Mouse (Mus musculus): ENCODE data around the gene Snrnp25. TPM values are rescaled to one million over a fixed set of nuclear protein-coding genes. Genes with fewer than 3 reads are reported as not detected.

Gene Snrnp25
- polyA plus RNA-seq, 1 experiment from 2014 or later, result 51.8 TPM

DNA sequence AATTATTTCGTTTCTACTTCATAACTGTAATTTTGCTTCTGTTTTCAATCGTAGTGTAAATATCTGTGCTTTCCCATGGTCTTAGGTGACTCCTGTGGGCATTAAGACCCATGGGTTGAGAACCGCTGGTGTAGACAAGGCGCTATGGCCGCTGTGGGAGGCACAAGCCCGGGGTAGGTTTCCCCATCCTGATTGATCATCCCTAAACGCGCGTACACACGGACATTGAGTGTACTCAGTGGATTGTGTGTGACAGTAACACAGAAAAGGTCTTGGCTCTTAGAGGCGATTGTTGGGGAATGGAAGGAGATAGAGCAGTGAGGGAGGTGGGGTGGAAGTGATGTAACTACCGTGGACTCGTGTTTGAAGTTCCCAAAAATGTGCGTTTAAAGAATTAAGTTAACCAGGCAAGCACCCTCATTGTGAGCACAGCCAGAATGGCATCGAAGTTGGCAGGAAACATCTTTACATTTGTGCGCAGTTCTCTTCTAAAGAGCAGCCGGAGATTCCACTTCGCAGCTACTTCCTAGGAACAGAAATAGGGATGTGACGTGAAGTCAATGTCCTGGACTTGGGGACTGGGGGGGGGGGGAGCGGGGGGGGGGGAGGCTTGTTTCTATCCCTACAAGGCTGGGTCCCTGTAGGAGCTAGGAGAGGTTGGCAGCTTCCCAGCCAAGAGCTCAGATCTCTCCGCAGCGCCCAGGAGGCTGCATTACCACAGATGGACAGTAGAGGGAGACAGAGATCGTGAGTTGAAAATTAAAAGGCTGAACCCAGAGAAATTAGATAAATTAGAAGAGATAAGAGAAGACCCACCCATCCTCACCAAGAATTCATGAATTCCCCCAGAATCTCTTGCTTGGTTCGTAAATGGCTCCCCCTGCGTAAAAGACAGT is 23.0 kb upstream of the Snrnp25 start:
- Histone ChIP-seq H3K4me1 (0 out of 2 replicates have a peak, but pooled peaks cover 7% of the 10 kb centered on the region), H3K4me3 (no peak overlapping the region), H3K4me2 (replicated peaks) (0 out of 2 replicates have a peak overlapping the region, but pooled peaks have one; percentile 17), H3K27me3 (no peaks in the 10 kb centered on the region; the same call in 1 of the 2 replicates), H3K9ac (replicated peaks) (no peak overlapping the region), H3K27ac (replicated peaks) (0 out of 2 replicates have a peak overlapping the region, but pooled peaks have one; percentile 11), H3K9me3 (no peaks in the 10 kb centered on the region), H3K36me3 (no peaks in the 10 kb centered on the region)
- peak; percentile 87 for ATAC-seq (replicated peaks)
- WGBS, result 49% methylated on average over 23 of the region's 25 CpGs

DNA sequence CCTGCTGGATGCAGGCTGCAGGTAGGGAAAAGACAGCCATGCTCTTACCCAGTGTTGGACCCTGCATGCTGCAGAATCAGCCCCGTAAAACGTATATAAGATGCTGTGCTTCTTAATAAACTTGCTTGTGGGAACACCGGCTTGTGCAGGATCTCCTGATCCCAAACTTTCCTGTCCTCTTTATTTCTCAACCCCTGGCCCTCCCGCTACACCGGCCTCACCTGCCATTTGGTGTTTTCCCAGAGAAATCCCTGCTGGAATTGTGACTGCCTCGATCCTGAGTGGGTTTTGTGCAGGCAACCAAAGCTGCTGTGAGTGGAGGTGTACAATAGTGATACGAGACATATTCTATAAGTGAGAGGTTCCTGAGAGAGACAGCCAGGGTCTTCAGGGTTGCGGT is 20.7 kb upstream of the Snrnp25 start:
- H3K27ac ChIP-seq (replicated peaks), result no peak overlapping the region
- no peak overlapping the region for H3K4me2 ChIP-seq (replicated peaks)

DNA sequence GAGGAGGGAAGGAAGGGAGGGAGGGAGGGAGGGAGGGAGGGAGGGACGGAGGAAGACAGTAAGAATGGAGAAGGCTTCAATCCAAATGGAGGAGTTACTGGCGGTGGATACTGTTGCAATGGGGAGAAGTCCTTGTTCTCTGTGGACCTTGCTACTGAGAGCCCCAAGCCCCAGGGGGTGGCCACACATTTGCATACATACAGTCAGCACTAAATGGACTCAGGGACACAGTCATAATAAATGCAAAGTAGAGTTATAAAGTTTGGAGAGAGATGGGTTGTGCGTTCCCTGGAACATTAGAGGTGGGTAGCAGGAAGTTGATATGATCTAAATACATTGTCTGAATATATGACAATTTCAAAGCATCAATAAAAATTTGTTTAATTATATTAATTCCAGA is 19.2 kb upstream of the Snrnp25 start:
- Histone ChIP-seq H3K4me3 (no peak overlapping the region), H3K27me3 (no peaks in the 10 kb centered on the region; the same call in 1 of the 2 replicates), H3K27ac (replicated peaks) (no peak overlapping the region), H3K9me3 (no peaks in the 10 kb centered on the region), H3K4me2 (replicated peaks) (no peak overlapping the region), H3K36me3 (no peaks in the 10 kb centered on the region), H3K4me1 (0 out of 2 replicates have a peak, but pooled peaks cover 7% of the 10 kb centered on the region), H3K9ac (replicated peaks) (no peak overlapping the region)
- no peak for ATAC-seq (replicated peaks)
- 85% methylated on average over 3 of the region's 3 CpGs for WGBS

More for the DNA sequence above, 20.7 kb upstream of the Snrnp25 start:
- H3K4me1 ChIP-seq, result 0 out of 2 replicates have a peak, but pooled peaks cover 7% of the 10 kb centered on the region
- H3K36me3 ChIP-seq, result no peaks in the 10 kb centered on the region
- no peak for ATAC-seq (replicated peaks)
- H3K9ac ChIP-seq (replicated peaks), result no peak overlapping the region
- no peaks in the 10 kb centered on the region; the same call in 1 of the 2 replicates for H3K27me3 ChIP-seq
- H3K4me3 ChIP-seq, result no peak overlapping the region
- WGBS, result 92% methylated on average over 8 of the region's 8 CpGs
- H3K9me3 ChIP-seq, result no peaks in the 10 kb centered on the region

DNA sequence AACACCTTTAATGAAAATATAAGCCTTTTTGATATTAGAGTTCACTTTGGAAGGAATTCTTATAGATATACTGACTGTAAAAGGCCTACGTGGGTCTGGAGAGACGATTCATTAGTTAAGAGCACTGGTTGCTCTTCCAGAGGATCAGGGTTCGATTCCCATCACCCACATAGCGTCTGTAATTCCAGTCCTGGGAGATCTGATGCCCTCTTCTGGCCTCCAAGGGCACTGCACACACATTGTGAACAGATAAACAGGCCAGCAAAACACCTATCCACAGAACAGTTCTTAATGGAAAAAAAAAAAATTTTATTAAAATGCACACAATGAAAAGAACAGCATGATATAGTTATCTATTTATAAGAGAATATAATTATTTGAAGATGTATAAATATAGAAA is 18.0 kb upstream of the Snrnp25 start:
- no peaks in the 10 kb centered on the region for H3K9me3 ChIP-seq
- ATAC-seq (replicated peaks), result no peak
- 91% methylated on average over 4 of the region's 4 CpGs for WGBS
- H3K4me2 ChIP-seq (replicated peaks), result no peak overlapping the region
- no peaks in the 10 kb centered on the region for H3K36me3 ChIP-seq
- H3K27me3 ChIP-seq, result no peaks in the 10 kb centered on the region
- H3K4me3 ChIP-seq, result no peak overlapping the region
- no peak overlapping the region for H3K27ac ChIP-seq (replicated peaks)
- H3K9ac ChIP-seq (replicated peaks), result no peak overlapping the region
- 0 out of 2 replicates have a peak, but pooled peaks cover 3% of the 10 kb centered on the region for H3K4me1 ChIP-seq

DNA sequence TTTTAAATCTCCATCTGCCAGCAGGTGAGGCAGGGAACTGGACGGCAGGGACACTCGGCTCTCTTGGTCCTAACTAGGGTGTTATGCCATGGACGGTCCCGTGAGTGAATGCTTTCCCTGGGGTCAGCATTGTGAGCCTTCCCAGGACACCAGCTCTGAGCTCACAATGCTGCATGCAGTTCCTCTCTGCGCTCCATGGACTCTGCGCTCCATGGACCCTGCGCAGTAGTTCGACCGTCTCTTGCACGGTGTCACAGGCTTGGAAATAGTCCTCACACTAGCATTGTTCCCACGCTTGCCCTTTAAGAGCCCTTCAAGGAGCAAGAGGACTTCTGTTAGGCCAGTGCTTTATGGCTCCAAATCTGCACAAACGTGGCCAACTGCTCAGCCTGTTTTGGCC is 16.3 kb upstream of the Snrnp25 start:
- Histone ChIP-seq H3K4me1 (no peaks in the 10 kb centered on the region), H3K9ac (replicated peaks) (no peak overlapping the region), H3K27me3 (no peaks in the 10 kb centered on the region), H3K4me3 (no peak overlapping the region), H3K27ac (replicated peaks) (no peak overlapping the region), H3K4me2 (replicated peaks) (no peak overlapping the region), H3K36me3 (no peaks in the 10 kb centered on the region), H3K9me3 (no peaks in the 10 kb centered on the region)
- no peak for ATAC-seq (replicated peaks)
- WGBS, result 84% methylated on average over 12 of the region's 12 CpGs

DNA sequence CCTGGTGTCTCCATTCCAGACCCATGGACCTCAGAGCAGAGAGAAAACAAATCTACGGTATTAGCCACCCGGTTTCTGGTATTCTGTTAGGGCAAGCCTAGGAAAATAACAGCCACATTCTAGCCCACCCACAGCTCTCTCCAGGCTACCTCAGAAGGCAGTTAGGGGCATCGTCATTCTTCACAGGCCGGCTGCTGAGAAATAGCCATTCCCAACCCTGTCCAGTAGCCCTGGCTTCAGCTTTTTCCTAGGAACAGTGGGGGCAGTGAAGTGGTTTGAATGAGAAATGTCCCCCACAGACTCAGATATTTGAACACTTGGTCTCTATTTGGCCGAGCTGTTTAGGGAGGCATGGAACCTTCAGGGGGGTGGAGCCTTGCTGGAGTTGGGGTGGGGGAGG is 15.8 kb upstream of the Snrnp25 start:
- Histone ChIP-seq H3K27ac (replicated peaks) (no peak overlapping the region), H3K9me3 (no peaks in the 10 kb centered on the region), H3K4me3 (no peak overlapping the region), H3K9ac (replicated peaks) (no peak overlapping the region), H3K27me3 (no peaks in the 10 kb centered on the region), H3K4me1 (no peaks in the 10 kb centered on the region), H3K36me3 (no peaks in the 10 kb centered on the region), H3K4me2 (replicated peaks) (no peak overlapping the region)
- WGBS, result 68% methylated on average over 5 of the region's 5 CpGs
- ATAC-seq (replicated peaks), result no peak

DNA sequence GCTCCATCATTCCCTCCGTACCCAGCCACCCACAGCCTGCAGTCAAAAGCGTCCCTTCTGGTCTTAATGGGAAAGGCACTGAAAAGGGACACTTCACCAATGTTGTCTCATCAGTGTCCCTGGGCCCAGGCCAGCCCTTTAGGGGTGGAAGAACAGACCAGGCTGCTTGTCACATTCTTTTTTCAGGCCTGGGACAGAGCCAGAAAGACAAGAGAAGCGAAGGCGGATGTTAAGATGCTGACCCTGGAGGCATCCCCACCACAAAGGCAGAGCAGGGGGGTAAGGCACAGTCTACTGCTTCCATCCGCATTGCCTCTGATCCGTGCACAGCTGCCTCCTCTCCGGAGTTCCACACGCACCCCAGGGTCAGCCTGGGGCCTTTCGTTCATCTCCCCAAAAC is 15.1 kb upstream of the Snrnp25 start:
- Histone ChIP-seq H3K9me3 (no peaks in the 10 kb centered on the region), H3K27ac (replicated peaks) (no peak overlapping the region), H3K4me3 (no peak overlapping the region), H3K4me1 (no peaks in the 10 kb centered on the region), H3K4me2 (replicated peaks) (no peak overlapping the region), H3K9ac (replicated peaks) (no peak overlapping the region), H3K36me3 (no peaks in the 10 kb centered on the region), H3K27me3 (no peaks in the 10 kb centered on the region)
- 74% methylated on average over 9 of the region's 9 CpGs for WGBS
- no peak for ATAC-seq (replicated peaks)

DNA sequence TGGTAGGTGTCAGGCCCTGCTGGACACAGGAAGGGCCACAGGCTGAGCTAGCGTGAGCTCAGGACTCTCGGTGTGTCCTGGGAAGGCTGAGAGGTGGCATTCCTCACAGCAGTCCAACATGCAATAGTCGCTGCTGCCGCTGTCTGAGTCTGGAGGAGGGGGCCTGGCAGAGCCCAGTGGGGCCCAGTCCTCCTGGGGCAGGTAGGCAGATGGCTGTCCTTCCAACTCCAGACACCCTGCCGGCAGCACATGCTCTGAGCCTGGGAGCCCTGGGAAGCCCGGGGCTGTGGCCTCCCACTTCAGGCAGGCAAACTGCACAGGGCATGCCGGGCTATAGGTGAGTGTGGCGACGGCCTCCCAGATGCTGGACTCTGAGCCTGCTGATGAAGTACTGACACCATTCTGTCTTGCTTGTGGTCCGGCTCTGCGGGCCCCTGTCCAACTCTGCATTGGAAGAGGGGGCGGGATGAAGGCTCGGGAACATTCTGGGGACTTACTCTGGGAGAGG is 14.6 kb upstream of the Snrnp25 start:
- Histone ChIP-seq H3K27me3 (no peaks in the 10 kb centered on the region), H3K9ac (replicated peaks) (no peak overlapping the region), H3K4me1 (no peaks in the 10 kb centered on the region), H3K4me2 (replicated peaks) (no peak overlapping the region), H3K9me3 (no peaks in the 10 kb centered on the region), H3K4me3 (no peak overlapping the region), H3K36me3 (no peaks in the 10 kb centered on the region), H3K27ac (replicated peaks) (no peak overlapping the region)
- WGBS, result 82% methylated on average over 13 of the region's 13 CpGs
- ATAC-seq (replicated peaks), result no peak

DNA sequence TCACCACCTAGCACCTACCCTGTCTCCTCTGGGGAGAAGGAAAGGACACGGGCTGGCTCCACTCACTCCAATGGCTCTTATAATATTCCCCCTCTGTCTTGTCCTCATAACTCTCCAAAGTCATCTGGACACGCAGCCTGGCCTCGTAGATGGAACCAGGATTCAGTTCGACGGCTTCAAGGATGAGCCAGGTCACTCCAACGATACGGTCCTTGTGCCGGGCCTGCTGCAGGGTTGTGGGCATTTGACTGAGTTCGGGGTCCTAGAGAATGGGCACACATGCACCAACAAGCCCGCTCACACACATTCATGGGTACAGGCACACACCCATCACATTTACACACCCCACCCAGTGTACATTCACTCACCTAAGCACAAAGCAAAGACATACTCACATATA is 12.1 kb upstream of the Snrnp25 start:
- no peaks in the 10 kb centered on the region for H3K36me3 ChIP-seq
- 94% methylated on average over 10 of the region's 10 CpGs for WGBS
- ATAC-seq (replicated peaks), result no peak

DNA sequence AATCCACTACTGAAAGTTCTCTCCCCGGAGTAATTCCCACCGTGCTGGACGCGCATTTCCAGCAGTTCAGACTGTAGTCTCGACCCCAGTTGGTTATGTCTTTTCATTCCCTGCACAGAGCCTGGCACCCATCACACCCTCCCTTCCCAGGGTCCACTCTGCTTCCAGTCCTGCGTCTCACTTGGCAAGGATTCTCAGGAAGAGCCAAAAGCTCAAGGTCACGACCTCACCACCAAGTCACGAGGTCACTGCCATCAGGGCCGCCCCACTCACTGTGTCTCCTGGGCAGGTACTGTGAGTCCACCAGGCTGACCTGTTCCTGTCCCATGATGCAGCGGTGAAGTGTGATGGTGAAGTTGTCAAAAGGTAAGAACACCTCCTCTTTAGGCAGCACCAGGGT is 11.1 kb upstream of the Snrnp25 start:
- no peak for ATAC-seq (replicated peaks)
- no peak overlapping the region for H3K9ac ChIP-seq (replicated peaks)
- H3K4me3 ChIP-seq, result no peak overlapping the region
- no peak overlapping the region for H3K27ac ChIP-seq (replicated peaks)
- no peaks in the 10 kb centered on the region for H3K36me3 ChIP-seq
- no peaks in the 10 kb centered on the region for H3K9me3 ChIP-seq
- H3K4me2 ChIP-seq (replicated peaks), result no peak overlapping the region
- no peaks in the 10 kb centered on the region for H3K4me1 ChIP-seq
- WGBS, result 82% methylated on average over 10 of the region's 10 CpGs
- H3K27me3 ChIP-seq, result no peaks in the 10 kb centered on the region

More for the DNA sequence above, 12.1 kb upstream of the Snrnp25 start:
- Histone ChIP-seq H3K27ac (replicated peaks) (no peak overlapping the region), H3K4me3 (no peak overlapping the region), H3K9me3 (no peaks in the 10 kb centered on the region), H3K9ac (replicated peaks) (no peak overlapping the region), H3K4me2 (replicated peaks) (no peak overlapping the region), H3K4me1 (no peaks in the 10 kb centered on the region), H3K27me3 (no peaks in the 10 kb centered on the region)

DNA sequence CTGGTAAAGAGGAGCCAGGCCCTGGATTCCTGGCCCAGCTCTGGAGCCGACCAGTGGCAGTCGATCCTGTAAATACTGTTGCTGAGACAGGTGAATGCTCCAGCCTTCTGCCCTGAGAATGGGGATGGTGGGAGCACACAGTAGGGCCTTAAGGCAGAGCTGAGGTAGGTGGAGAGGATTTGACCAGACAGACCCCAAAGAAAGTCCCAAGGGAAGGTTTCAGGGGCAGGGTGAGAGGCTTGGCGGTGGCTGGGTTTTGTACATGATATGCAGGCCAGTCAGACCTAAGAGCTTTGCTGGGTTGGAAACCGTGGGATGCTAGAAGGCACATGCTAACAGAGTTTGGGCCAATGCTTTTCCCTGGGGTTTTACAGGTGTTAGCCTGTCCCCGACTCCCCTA is 10.6 kb upstream of the Snrnp25 start:
- Histone ChIP-seq H3K9ac (replicated peaks) (no peak overlapping the region), H3K27me3 (no peaks in the 10 kb centered on the region), H3K4me1 (no peaks in the 10 kb centered on the region), H3K27ac (replicated peaks) (no peak overlapping the region), H3K4me3 (no peak overlapping the region), H3K36me3 (no peaks in the 10 kb centered on the region), H3K4me2 (replicated peaks) (no peak overlapping the region), H3K9me3 (no peaks in the 10 kb centered on the region)
- WGBS, result 80% methylated on average over 5 of the region's 5 CpGs
- no peak for ATAC-seq (replicated peaks)

DNA sequence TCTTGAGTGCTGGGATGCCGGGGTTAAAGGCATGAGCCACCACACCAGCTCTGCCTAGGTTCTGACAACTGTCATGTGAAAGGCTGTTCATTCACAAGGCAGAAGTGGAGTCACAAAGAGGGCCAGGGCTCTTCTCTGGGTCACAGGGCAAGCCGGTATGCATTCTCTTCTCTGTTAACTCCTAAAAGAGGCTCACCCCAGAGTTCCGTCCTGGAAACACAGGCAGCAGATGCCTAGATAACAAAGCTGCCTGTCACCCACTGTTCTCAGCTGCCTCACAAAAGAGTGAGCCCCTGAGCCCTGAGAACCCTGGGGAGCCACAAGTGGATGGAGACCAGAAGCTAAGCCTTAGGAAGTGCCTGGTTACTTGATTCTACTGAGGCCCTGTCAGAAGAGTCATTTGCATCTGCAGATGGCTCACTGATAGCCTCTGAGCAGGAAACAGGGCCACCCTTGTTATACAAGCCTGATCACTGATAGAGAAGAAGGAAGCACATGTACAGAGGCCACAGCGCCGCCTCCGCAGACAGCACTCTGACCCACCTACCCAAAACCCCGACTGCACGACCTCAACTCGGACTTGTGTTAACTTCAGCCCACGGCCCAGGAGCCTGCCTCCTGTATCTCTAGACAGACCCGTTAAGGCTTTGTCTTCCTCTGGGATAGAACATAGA is 9.2 kb upstream of the Snrnp25 start:
- H3K4me2 ChIP-seq (replicated peaks), result no peak overlapping the region
- no peak for ATAC-seq (replicated peaks)
- no peak overlapping the region for H3K4me3 ChIP-seq
- H3K4me1 ChIP-seq, result no peaks in the 10 kb centered on the region
- WGBS, result 29% methylated on average over 11 of the region's 11 CpGs
- H3K9me3 ChIP-seq, result no peaks in the 10 kb centered on the region
- H3K36me3 ChIP-seq, result no peaks in the 10 kb centered on the region
- H3K27me3 ChIP-seq, result no peaks in the 10 kb centered on the region
- no peak overlapping the region for H3K9ac ChIP-seq (replicated peaks)
- no peak overlapping the region for H3K27ac ChIP-seq (replicated peaks)
